Mouse (Mus musculus) cortical plate, adult 2 months (tissue): ENCODE measurements around the gene Pcsk6. TPM values are rescaled to one million over a fixed set of nuclear protein-coding genes. Genes with fewer than 3 reads are reported as not detected.

Source experiments
- H3K27ac ChIP-seq: fragments of 200-500 bp; 2 replicates; pipeline ENCODE4 v1.5.1; 2012; ENCODE audit warnings: low read length, control low read depth, inconsistent platforms; ENCODE audit not compliant: insufficient read depth
- H3K4me1 ChIP-seq: fragments of 200-500 bp; 2 replicates; pipeline ENCODE4 v1.6.1; 2011; ENCODE audit warnings: low read length; ENCODE audit not compliant: control insufficient read depth, insufficient read depth
- H3K4me3 ChIP-seq: fragments of 200-500 bp; 2 replicates; pipeline ENCODE4 v1.5.1; 2011; ENCODE audit warnings: mild to moderate bottlenecking, low read length, control low read depth; ENCODE audit not compliant: insufficient read depth
- CTCF ChIP-seq: fragments of 200-500 bp; IDR thresholded peaks from 2 replicates; pipeline ENCODE4 v1.5.1; 2011; ENCODE audit warnings: mild to moderate bottlenecking, control low read depth, low read length; ENCODE audit not compliant: insufficient read depth; ENCODE audit errors: extremely low read depth
- POLR2A ChIP-seq: fragments of 200-500 bp; IDR thresholded peaks from 2 replicates; pipeline ENCODE4 v1.6.1; 2011; ENCODE audit warnings: mild to moderate bottlenecking, low read length, control low read depth; ENCODE audit not compliant: insufficient read depth; ENCODE audit errors: extremely low read depth
- polyA plus RNA-seq: library from polyadenylated mRNA; depleted of rRNA; stranded (reverse); fragments of >200 nt; gene quantifications from 2 replicates; pipeline ENCODE4 v1.2.3, GENCODE M21; 2012

The Pcsk6 gene
- polyA plus RNA-seq, 1 experiment = 14.9 TPM

DNA sequence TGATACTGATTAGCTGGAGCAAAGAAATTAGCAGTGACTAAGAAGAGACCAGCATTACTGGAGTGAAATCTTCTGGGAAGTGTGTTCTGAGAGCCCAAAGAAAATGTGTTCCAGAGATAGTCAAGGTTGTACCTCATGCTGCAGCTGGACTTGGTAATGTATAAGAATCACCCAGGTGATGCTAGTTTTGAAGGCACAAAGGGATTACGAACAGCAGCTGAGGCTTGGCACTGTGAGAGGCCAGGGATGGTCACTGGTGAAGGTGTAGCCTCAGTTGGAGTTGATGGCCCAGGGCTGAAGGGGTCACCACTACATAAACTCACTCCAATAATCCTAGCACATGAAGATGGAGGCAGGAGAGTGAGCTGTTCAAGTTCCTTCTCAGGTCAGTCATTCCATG is 197.2 kb downstream of the Pcsk6 start, which contains the start of gene Snrpa1:
TSS of gene Snrpa1 (plus strand) at position 301 of the 400 bp plus-strand sequence.
- Histone ChIP-seq H3K27ac (no peak within 1 kb of the TSS), H3K4me1 (peaks cover 1% of the 10 kb centered on the region; the same call in 1 of the 2 replicates), H3K4me3 (peak within 1 kb of the TSS; percentile 57)
- no peak for TF ChIP-seq CTCF
- TF ChIP-seq POLR2A = no peak

DNA sequence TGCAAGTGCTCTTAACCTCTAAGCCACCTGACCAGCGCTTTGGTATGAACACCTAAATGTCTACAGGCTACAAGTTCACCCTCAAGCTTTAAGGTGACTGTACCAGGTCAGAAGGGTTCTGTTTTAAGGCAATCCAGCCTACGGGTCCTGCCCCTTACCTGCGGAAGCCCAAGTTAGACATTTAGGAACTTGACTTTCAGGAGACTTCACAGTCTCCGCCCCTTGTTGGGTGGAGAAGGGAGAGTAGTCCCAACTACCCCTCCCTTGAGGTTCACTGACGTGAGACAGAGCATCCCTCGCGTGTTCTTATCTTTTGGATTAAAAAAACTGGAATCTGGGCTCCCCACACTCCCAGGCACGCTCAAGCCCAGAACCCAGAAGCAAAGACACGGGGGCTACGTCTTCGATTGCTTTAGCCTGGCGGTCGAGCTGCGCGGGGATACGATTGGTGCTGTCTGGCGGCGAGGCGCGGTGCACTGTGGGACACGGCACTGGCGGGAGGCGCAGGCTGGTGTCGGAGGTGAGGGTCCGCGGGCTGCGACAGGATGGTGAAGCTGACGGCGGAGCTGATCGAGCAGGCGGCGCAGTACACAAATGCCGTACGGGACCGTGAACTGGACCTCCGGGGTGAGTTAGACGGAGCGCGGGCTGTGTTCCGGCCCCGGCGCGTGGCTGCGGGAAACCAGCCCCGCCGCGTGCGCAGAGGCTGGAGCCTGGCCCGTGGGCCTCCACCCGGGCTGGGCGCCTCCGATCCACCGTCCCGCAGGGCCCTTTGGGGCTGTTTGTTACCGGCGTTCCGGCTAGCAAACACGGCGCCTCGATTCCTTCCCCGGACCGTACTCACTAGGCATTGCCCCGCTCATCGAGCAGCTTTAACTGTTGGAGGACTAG is 198.8 kb downstream of the Pcsk6 start:
- TF ChIP-seq POLR2A (peak; percentile 73), CTCF (no peak)
- Histone ChIP-seq H3K27ac (no peak overlapping the region), H3K4me1 (peaks cover 1% of the 10 kb centered on the region; the same call in 1 of the 2 replicates), H3K4me3 (peak overlapping the region; percentile 57)

DNA sequence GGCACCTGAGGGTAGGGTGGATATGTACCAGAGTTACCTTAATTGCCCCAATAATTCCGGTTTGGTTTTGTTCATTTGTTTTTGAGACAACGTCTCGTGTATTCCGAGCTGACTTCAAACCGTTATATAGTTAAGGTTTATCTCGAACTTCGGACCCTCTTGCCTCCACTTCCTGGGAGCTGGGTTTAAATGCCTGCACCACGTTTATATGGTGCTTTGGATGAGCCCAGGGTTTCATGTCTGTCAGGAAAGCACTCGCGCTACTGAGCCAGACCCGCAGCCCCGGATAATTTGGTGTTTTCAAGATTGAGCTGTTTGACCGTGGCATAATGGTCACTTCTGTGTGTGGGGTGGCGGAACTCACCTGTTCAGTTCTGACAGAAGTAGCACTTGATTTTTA is 199.5 kb downstream of the Pcsk6 start:
- H3K4me1 ChIP-seq = peaks cover 1% of the 10 kb centered on the region; the same call in 1 of the 2 replicates
- TF ChIP-seq CTCF = no peak
- no peak for TF ChIP-seq POLR2A
- H3K27ac ChIP-seq = no peak overlapping the region
- H3K4me3 ChIP-seq = peak overlapping the region; percentile 57

DNA sequence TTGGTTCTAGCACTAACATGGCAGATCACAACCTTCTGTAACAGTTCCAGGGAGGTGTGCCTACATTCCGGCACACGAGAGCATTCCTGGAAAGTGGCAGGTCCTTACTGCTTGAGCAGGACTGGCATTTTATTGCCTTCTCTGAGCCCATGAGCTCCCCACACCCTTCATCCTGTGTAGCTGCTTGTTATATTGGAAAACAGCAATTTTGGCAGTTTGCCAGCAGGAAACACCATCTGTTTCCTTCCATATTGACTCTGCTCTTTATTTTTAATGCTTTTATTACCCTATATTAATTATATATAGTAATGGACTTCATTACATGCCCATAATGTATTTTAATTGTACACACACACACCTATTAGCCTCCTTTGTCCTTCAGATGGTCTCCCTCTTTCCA is 214.9 kb downstream of the Pcsk6 start:
- no peak for TF ChIP-seq CTCF
- TF ChIP-seq POLR2A = no peak
- H3K27ac ChIP-seq = no peak overlapping the region
- no peaks in the 10 kb centered on the region for H3K4me1 ChIP-seq
- no peak overlapping the region for H3K4me3 ChIP-seq

DNA sequence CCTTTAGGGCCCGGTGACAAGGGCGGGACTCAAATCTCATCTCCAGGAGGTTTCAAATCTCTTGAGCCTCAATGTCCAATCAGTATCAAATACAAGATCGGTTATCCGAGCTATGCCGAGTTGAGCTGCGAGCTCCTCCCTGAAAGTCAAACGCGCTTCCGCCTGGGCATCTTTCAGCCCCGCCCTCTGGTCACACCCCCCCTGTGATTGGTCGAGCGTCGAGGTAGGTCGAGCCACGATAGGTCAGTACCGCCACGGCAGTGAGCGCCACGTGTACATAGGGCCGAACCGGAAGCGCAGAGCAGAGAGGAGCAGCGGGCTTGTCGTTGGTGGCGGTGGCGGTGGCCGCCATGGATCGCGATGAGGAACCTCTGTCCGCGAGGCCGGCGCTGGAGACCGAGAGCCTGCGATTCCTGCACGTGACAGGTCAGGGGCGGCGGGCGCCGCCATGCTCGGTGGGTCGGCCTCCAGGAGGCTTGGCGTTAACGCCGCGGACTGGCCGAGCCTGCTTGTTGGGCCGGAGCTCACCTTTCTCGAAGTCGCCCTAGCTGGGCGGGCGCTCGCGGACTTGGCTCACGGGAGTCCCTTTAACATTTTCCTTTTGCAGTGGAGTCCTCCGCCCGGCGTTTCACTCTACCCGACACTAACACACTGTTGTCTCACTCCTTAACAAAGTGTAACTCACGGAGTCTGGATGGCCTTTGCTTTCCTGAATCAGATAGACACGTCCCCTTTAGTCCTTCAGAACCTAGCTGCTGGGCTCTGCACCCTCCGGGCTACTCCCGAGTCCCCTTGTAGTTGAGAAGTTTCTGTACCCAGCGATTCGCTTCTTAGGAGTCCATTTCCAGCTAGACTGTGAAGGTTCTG is 218.1 kb downstream of the Pcsk6 start, which contains the start of gene Selenos:
TSS of gene Selenos (plus strand) at position 286 of the 867 bp plus-strand sequence.
- Histone ChIP-seq H3K4me3 (peak within 1 kb of the TSS; percentile 40), H3K4me1 (no peaks in the 10 kb centered on the region), H3K27ac (0 out of 2 replicates have a peak within 1 kb of the TSS, but pooled peaks have one; percentile 45)
- TF ChIP-seq CTCF (no peak), POLR2A (peak; percentile 82)

DNA sequence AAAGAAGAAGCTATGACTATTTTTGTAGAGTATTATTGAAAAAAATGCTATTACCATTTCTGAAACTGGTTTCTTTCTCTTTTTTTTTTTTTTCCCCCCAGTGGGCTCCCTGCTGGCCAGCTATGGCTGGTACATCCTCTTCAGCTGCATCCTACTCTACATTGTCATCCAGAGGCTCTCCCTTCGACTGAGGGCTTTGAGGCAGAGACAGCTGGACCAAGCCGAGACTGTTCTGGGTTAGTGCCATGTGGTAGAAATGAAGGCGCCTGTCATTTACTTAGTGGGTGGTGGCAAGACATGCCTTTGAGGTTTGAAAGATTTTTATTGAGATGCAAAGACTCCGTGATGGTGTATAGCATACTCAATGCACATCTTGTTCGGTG is 218.7 kb downstream of the Pcsk6 start:
- TF ChIP-seq POLR2A (no peak), CTCF (no peak)
- H3K4me1 ChIP-seq = no peaks in the 10 kb centered on the region
- H3K4me3 ChIP-seq = peak overlapping the region; percentile 40
- no peak overlapping the region for H3K27ac ChIP-seq

DNA sequence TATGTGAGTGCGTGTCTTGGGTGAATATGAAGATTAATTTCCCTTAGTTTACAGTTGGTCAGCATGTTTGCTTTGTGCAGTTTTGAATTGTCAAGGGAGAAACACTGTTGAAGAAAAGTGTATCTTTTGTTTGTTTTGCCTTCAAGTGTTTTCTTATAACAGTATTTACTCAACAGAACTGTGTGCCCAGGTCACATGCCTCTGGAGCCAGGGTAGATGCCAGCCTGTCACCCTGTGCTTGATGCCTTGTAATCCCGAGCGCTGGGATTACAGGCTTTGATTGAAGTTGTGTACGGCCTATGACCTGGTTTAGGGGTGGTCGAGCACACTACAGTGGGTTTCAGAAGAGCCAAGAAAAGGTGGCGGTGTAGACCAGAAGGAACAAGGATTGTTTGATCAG is 222.2 kb downstream of the Pcsk6 start:
- TF ChIP-seq POLR2A (no peak), CTCF (no peak)

DNA sequence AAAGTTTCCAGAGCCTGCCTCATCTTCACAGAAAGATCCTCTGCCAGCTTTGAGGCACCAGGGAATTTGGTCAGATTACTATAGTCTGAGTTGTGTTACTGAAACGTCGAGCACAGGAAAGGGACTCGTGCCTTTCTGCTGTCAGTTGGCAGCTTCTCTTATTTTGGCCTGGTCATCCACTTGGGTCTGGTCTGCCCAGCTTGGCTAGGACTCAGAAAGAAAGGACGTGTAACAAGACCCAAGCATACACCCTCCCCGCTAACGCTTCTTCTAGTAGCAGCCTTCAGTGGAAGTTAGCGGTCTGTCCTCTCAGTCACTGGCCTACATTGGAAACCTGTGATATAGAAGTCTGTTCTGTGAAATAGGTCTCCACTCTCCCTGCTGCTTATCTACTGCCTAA is 223.0 kb downstream of the Pcsk6 start:
- H3K4me3 ChIP-seq = no peak overlapping the region
- peaks cover 7% of the 10 kb centered on the region for H3K4me1 ChIP-seq
- no peak overlapping the region for H3K27ac ChIP-seq
- TF ChIP-seq POLR2A (no peak), CTCF (no peak)

More for the DNA sequence above, 222.2 kb downstream of the Pcsk6 start:
- peaks cover 7% of the 10 kb centered on the region for H3K4me1 ChIP-seq
- no peak overlapping the region for H3K27ac ChIP-seq
- H3K4me3 ChIP-seq = no peak overlapping the region

DNA sequence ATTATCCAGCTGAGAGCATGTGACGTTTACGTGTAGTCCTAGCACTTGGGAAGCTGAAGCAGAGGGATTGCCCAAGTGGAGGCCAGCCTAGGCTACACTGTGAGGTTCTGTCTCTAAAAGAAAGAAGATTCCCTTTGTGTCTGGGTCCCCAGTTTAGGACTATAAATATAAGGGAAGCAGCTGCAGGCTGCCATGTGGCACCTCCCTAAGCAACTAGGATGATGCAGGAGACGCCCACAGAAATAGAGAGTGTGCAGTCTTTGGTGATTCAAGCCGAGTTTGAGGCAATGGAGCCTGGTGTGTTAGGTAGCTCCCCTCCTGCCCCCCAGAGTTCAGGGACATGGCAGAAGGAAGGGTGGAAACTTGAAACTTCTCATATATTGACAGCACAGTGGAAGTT is 226.1 kb downstream of the Pcsk6 start:
- Histone ChIP-seq H3K4me3 (no peak overlapping the region), H3K27ac (peak overlapping the region; percentile 64; the same call in 1 of the 2 replicates), H3K4me1 (peaks cover 7% of the 10 kb centered on the region)
- TF ChIP-seq CTCF = no peak
- TF ChIP-seq POLR2A = no peak

DNA sequence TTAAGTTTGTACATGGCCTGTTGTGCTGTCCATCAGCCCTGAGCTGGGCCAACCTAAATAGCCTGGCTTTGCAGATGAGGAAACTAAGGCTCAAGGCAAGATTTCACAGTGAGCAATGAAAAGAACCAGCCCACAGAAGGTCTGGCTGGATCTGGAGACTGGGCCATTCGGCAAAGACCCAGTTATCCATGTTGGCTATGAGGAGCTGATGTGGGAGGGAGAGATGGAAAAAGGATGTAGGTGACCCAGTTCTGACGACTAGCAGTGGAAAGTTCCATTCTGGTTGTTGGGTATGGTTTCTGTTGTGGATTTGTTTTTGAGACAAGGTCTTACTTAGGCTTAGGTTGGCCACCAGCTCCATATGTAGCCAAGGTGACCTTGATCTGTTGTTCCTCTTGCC is 226.5 kb downstream of the Pcsk6 start:
- no peak for TF ChIP-seq POLR2A
- no peak for TF ChIP-seq CTCF
- Histone ChIP-seq H3K4me1 (peaks cover 7% of the 10 kb centered on the region), H3K27ac (0 out of 2 replicates have a peak overlapping the region, but pooled peaks have one; percentile 64), H3K4me3 (no peak overlapping the region)
